Mouse (Mus musculus): ENCODE data around the gene Atrn. TPM values are rescaled to one million over a fixed set of nuclear protein-coding genes. Genes with fewer than 3 reads are reported as not detected.
"Not testable (repeated sequence)": the region's sequence is repeated elsewhere in the genome, so short reads cannot be mapped to it uniquely, and the experiment has no call there.

The Atrn gene
- total and polyA plus RNA-seq, 3 experiments = 4.0 to 5.8 (median 4.5) TPM

- Histone ChIP-seq H3K27me3 (replicated peaks) (peaks cover 3% of the 10 kb centered on the region), H3K36me3 (replicated peaks in 1 of 2; ENCODE audit: control insufficient read depth in 1 of 2, insufficient read depth in 1 of 2, low read length in 1 of 2) (peaks cover 4 to 13% of the 10 kb centered on the region in 2 experiments), H3K4me3 (replicated peaks in 1 of 3; ENCODE audit: low read depth in 2 of 3, low read length in 2 of 3, poor library complexity in 1 of 3) (no peak overlapping the region), H3K27ac (ENCODE audit: insufficient read depth, low read depth) (no peak overlapping the region), H3K9me3 (replicated peaks; ENCODE audit: low read length) (no peaks in the 10 kb centered on the region), H3K79me2 (replicated peaks; ENCODE audit: control insufficient read depth, extremely low read depth, insufficient read depth, poor library complexity, severe bottlenecking) (no peaks in the 10 kb centered on the region), H3K9ac (ENCODE audit: insufficient read depth, low read depth) (no peak overlapping the region), H3K4me1 (ENCODE audit: control insufficient read depth in 1 of 2, insufficient read depth in 2 of 2) (peaks cover 0 to 8% of the 10 kb centered on the region in 2 experiments; a peak in 1 of 4 replicates), H3K4me2 (ENCODE audit: insufficient read depth, low read depth, poor library complexity, severe bottlenecking) (no peak overlapping the region)
- dilution Hi-C loops (cut with MboI; ENCODE audit: extremely low pct_ligation_motif_present, extremely low pct_unique_long_range_greater_than_20kb, low sequenced_read_pairs) = no loop called here
- no peak for DNase-seq (ENCODE audit: extremely low read depth)
- in situ Hi-C loops (cut with MboI; ENCODE audit: low pct_ligation_motif_present, low pct_unique_long_range_greater_than_20kb, low sequenced_read_pairs) = no loop called here
- TF ChIP-seq MAZ (IDR thresholded peaks at IDR 0.05; ENCODE audit: low read depth, low read length) = no peak
Observed at GRCm38 (mm10) chr2:131030561-131030960, 124.3 kb downstream of the Atrn start.

DNA sequence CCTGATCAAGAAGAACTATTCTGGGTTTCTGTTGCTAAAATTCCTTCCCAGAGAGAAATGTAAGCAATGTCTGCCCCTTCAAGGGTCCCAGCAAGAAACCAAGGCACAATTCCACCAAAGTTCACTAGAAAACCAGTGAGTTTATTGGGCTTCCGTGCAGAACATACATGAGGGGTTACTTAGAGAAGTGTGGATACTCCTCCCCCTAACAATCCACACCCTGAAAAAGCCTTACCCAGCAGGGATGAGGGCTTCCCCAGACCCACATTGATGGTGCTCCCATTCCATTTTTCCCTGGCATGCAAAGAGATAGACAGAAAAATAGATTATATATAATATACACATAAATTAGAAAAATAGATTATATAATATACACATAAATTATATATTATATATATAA, 124.7 kb downstream of the Atrn start:
- peaks cover 0 to 8% of the 10 kb centered on the region in 2 experiments; a peak in 1 of 4 replicates for H3K4me1 ChIP-seq (ENCODE audit: control insufficient read depth in 1 of 2, insufficient read depth in 2 of 2)
- H3K9me3 ChIP-seq (replicated peaks; ENCODE audit: low read length) = no peaks in the 10 kb centered on the region
- no peaks in the 10 kb centered on the region for H3K79me2 ChIP-seq (replicated peaks; ENCODE audit: control insufficient read depth, extremely low read depth, insufficient read depth, poor library complexity, severe bottlenecking)
- no peak overlapping the region for H3K4me2 ChIP-seq (ENCODE audit: insufficient read depth, low read depth, poor library complexity, severe bottlenecking)
- peaks cover 4 to 8% of the 10 kb centered on the region in 2 experiments for H3K36me3 ChIP-seq (replicated peaks in 1 of 2; ENCODE audit: control insufficient read depth in 1 of 2, insufficient read depth in 1 of 2, low read length in 1 of 2)
- in situ Hi-C loops (cut with MboI; ENCODE audit: low pct_ligation_motif_present, low pct_unique_long_range_greater_than_20kb, low sequenced_read_pairs) = no loop called here
- no peak for DNase-seq (ENCODE audit: extremely low read depth)
- H3K27ac ChIP-seq (ENCODE audit: insufficient read depth, low read depth) = no peak overlapping the region
- no peak overlapping the region for H3K4me3 ChIP-seq (replicated peaks in 1 of 3; ENCODE audit: low read depth in 2 of 3, low read length in 2 of 3, poor library complexity in 1 of 3)
- H3K9ac ChIP-seq (ENCODE audit: insufficient read depth, low read depth) = no peak overlapping the region
- TF ChIP-seq ZKSCAN1 (IDR thresholded peaks at IDR 0.05; ENCODE audit: borderline replicate concordance, low read depth, low read length) (no peak), TBP (conservative IDR thresholded peaks at IDR 0.05; ENCODE audit: low read depth, low read length) (no peak), NELFE (IDR thresholded peaks at IDR 0.05; ENCODE audit: low read depth, low read length) (no peak), GABPA (IDR thresholded peaks at IDR 0.05; ENCODE audit: insufficient replicate concordance, low read depth, low read length) (no peak), ZC3H11A (IDR thresholded peaks at IDR 0.05; ENCODE audit: low read depth, low read length) (no peak), TCF12 (IDR thresholded peaks at IDR 0.05; ENCODE audit: low read depth, low read length) (no peak)
- dilution Hi-C loops (cut with MboI; ENCODE audit: extremely low pct_ligation_motif_present, extremely low pct_unique_long_range_greater_than_20kb, low sequenced_read_pairs) = no loop called here
- H3K27me3 ChIP-seq (replicated peaks) = peaks cover 4% of the 10 kb centered on the region

- H3K27ac ChIP-seq (ENCODE audit: insufficient read depth, low read depth); DNase-seq (ENCODE audit: extremely low read depth); H3K9ac ChIP-seq (ENCODE audit: insufficient read depth, low read depth); in situ Hi-C loops (cut with MboI; ENCODE audit: low pct_ligation_motif_present, low pct_unique_long_range_greater_than_20kb, low sequenced_read_pairs); H3K4me2 ChIP-seq (ENCODE audit: insufficient read depth, low read depth, poor library complexity, severe bottlenecking); H3K4me1 ChIP-seq (ENCODE audit: control insufficient read depth in 1 of 2, insufficient read depth in 2 of 2); H3K36me3 ChIP-seq (replicated peaks in 1 of 2; ENCODE audit: control insufficient read depth in 1 of 2, insufficient read depth in 1 of 2, low read length in 1 of 2); dilution Hi-C loops (cut with MboI; ENCODE audit: extremely low pct_ligation_motif_present, extremely low pct_unique_long_range_greater_than_20kb, low sequenced_read_pairs); H3K4me3 ChIP-seq (replicated peaks in 1 of 3; ENCODE audit: low read depth in 2 of 3, low read length in 2 of 3, poor library complexity in 1 of 3); H3K79me2 ChIP-seq (replicated peaks; ENCODE audit: control insufficient read depth, extremely low read depth, insufficient read depth, poor library complexity, severe bottlenecking); H3K27me3 ChIP-seq (replicated peaks); H3K9me3 ChIP-seq (replicated peaks; ENCODE audit: low read length): not testable (repeated sequence)
Observed at GRCm38 (mm10) chr2:131031406-131031805, 125.1 kb downstream of the Atrn start.

Data from CH12.LX (cell line).